Mouse (Mus musculus) hematopoietic multipotent progenitor cell, adult 10-12 weeks (in vitro differentiated cells): ENCODE data around the gene Zfp820. TPM values are rescaled to one million over a fixed set of nuclear protein-coding genes. Genes with fewer than 3 reads are reported as not detected.

Experiments
- polyA plus RNA-seq: library from polyadenylated mRNA; stranded (reverse); fragments of >175 nt; gene quantifications from 2 replicates; pipeline ENCODE4 v1.2.3, GENCODE M21; 2012; ENCODE audit warnings: low replicate concordance

Zfp820 gene
- 0.07 and 0.08 TPM in 2 replicates for polyA plus RNA-seq

DNA sequence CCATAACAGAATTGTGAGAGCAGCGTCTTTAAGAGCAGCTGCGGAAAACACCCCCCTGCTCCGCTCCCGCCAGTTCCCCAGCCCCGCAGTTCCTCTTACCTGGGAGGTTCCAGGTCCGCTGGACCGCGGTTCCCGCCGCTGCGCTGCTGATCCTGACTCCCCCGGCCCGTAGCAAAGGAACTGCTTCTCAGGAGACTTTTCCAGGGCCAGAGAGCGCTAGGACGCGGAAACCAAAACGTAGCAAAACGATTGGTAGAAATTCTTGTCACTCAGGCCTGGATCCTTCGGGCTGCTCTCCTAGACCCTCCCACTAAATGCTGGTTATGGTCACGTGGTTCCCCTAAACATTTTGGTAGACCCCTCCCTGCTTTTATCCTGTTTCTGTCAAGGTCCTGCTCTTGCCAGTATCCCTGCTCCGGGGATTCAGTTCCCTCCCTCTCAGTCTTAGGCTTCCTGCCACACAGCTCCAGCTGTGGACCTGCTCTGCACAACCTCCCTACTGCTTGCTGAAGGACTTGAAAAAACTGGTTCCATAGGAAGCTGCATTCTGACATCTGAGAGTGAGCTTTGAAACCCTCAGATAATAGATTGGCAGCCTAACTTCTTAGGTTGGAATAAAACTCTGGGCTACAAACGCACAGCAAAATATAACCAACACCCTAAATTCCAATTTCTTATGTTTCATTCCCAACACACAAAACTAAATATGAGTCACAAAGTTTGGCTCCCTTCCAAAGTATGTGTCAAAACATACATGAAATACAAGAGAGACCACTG, at the start of gene Zfp820:
TSS of gene Zfp820 (minus strand) at position 228 of the 777 bp plus-strand sequence.

Other genes starting within 250 kb of the Zfp820 start
- 0.40 and 0.90 TPM in 2 replicates for gene Zfp983, start 195.1 kb downstream of the Zfp820 start, polyA plus RNA-seq
- gene Gm10226, start 153.9 kb downstream of the Zfp820 start, polyA plus RNA-seq = not detected in 2 replicates
- 0.52 and 1.4 TPM in 2 replicates for gene Zfp760, start 138.0 kb downstream of the Zfp820 start, polyA plus RNA-seq
- gene Zfp229, start 115.0 kb downstream of the Zfp820 start, polyA plus RNA-seq = 1.5 and 3.7 TPM in 2 replicates
- 1.5 and 2.2 TPM in 2 replicates for gene Zfp995, start 64.2 kb upstream of the Zfp820 start, polyA plus RNA-seq
- gene Zfp942, start 116.7 kb upstream of the Zfp820 start, polyA plus RNA-seq = 1.0 and 1.9 TPM in 2 replicates
- 0.68 and 2.4 TPM in 2 replicates for gene Zfp943, start 116.8 kb upstream of the Zfp820 start, polyA plus RNA-seq